Mouse (Mus musculus) embryonic stem cell, embryonic (primary cell): ENCODE data around the gene Sft2d1.

Experiments
- CTCF ChIA-PET, 4 experiments: fragments of 300-600 bp in 2 of 4; fragments of 350-600 bp in 2 of 4; sonication (Branson Sonifier 250); formaldehyde crosslinking; loops; one replicate each; lab custom pipeline; 2022; ENCODE audit warnings: inconsistent platforms in 2 of 4; lab: Charles Lee
- POLR2A ChIA-PET, 4 experiments: fragments of 300-600 bp in 2 of 4; fragments of 350-600 bp in 2 of 4; sonication (Branson Sonifier 250); formaldehyde crosslinking; loops; one replicate each; lab custom pipeline; 2022; ENCODE audit warnings: antibody characterized with exemption in 4 of 4, inconsistent platforms in 1 of 4; lab: Charles Lee

Sft2d1 gene

GRCm38 (mm10) chr17:8340407-8341359, 29.8 kb downstream of the Sft2d1 start:
- ChIA-PET POLR2A (interaction anchor here in 2 of 4 experiments (0.5 to 1.9 kb wide), 7 partner anchors 11 to 1427 kb away, joined by 3 to 11 read pairs (median 4); no protein-coding TSS in a partner anchor), CTCF (interaction anchor here (0.5 to 2.8 kb wide), 7 partner anchors 11 to 89 kb away, joined by 3 to 24 read pairs (median 4); no protein-coding TSS in a partner anchor)

- ChIA-PET CTCF (interaction anchor here in 1 of 4 experiments (0.9 to 1.1 kb wide), 2 partner anchors 31 to 84 kb away, joined by 3 to 4 read pairs; no protein-coding TSS in a partner anchor), POLR2A (interaction anchor here in 1 of 4 experiments (1.5 kb wide), 1 partner anchor 11 kb away, joined by 3 read pairs; no protein-coding TSS in a partner anchor)
Measured at GRCm38 (mm10) chr17:8341360-8341963, 30.6 kb downstream of the Sft2d1 start.

- ChIA-PET CTCF (interaction anchor here in 2 of 4 experiments (0.7 to 2.2 kb wide), 4 partner anchors 14 to 1200 kb away, joined by 3 to 7 read pairs (median 4); no protein-coding TSS in a partner anchor), POLR2A (interaction anchor here in 2 of 4 experiments (0.6 to 0.9 kb wide), 2 partner anchors 26 to 277 kb away, joined by 3 read pairs; no protein-coding TSS in a partner anchor)
Measured at GRCm38 (mm10) chr17:8342706-8343105, 31.8 kb downstream of the Sft2d1 start.

- ChIA-PET POLR2A (interaction anchor here in 3 of 4 experiments (0.6 to 0.9 kb wide), 3 partner anchors 25 to 277 kb away, joined by 3 read pairs; no protein-coding TSS in a partner anchor), CTCF (interaction anchor here in 2 of 4 experiments (0.6 to 2.2 kb wide), 4 partner anchors 15 to 126 kb away, joined by 3 to 7 read pairs (median 4); no protein-coding TSS in a partner anchor)
Measured at GRCm38 (mm10) chr17:8343416-8343815, 32.5 kb downstream of the Sft2d1 start.

GRCm38 (mm10) chr17:8347765-8348285, 36.9 kb downstream of the Sft2d1 start:
- ChIA-PET POLR2A (interaction anchor here in 1 of 4 experiments (0.8 kb wide), 1 partner anchor 8 kb away, joined by 3 read pairs; no protein-coding TSS in a partner anchor), CTCF (interaction anchor here in 2 of 4 experiments (0.7 to 1.3 kb wide), 2 partner anchors 25 to 1523 kb away, joined by 3 to 6 read pairs; no protein-coding TSS in a partner anchor)

- ChIA-PET POLR2A (no interaction called here), CTCF (interaction anchor here in 1 of 4 experiments (1.1 kb wide), 1 partner anchor 24 kb away, joined by 3 read pairs; no protein-coding TSS in a partner anchor)
Measured at GRCm38 (mm10) chr17:8348941-8349340, 38.0 kb downstream of the Sft2d1 start.

GRCm38 (mm10) chr17:8351088-8351487, 40.2 kb downstream of the Sft2d1 start:
- ChIA-PET CTCF (interaction anchor here in 1 of 4 experiments (1.2 kb wide), 1 partner anchor 23 kb away, joined by 3 read pairs; no protein-coding TSS in a partner anchor), POLR2A (interaction anchor here in 1 of 4 experiments (0.9 kb wide), 1 partner anchor 25 kb away, joined by 3 read pairs; no protein-coding TSS in a partner anchor)

GRCm38 (mm10) chr17:8355692-8356091, 44.8 kb downstream of the Sft2d1 start, which contains the start of gene T2:
T2 (plus strand) TSS chr17:8355992.
- POLR2A ChIA-PET = interaction anchor here in 1 of 4 experiments (0.6 kb wide), 1 partner anchor 8 kb away, joined by 3 read pairs; no protein-coding TSS in a partner anchor
- CTCF ChIA-PET = interaction anchor here in 1 of 4 experiments (1.2 kb wide), 1 partner anchor 17 kb away, joined by 3 read pairs; no protein-coding TSS in a partner anchor

- ChIA-PET POLR2A (no interaction called here), CTCF (no interaction called here)
Measured at GRCm38 (mm10) chr17:8357498-8357897, 46.6 kb downstream of the Sft2d1 start.

- ChIA-PET POLR2A (no interaction called here), CTCF (interaction anchor here in 1 of 4 experiments (1.4 kb wide), 1 partner anchor 33 kb away, joined by 3 read pairs; no protein-coding TSS in a partner anchor)
Measured at GRCm38 (mm10) chr17:8360876-8361275, 50.0 kb downstream of the Sft2d1 start.

- ChIA-PET POLR2A (no interaction called here), CTCF (no interaction called here)
Measured at GRCm38 (mm10) chr17:8361281-8362103, 50.6 kb downstream of the Sft2d1 start.

- POLR2A ChIA-PET = interaction anchor here (0.6 to 1.1 kb wide), 7 partner anchors 9 to 1212 kb away, joined by 3 to 14 read pairs (median 4); no protein-coding TSS in a partner anchor
- CTCF ChIA-PET = interaction anchor here in 2 of 4 experiments (0.6 to 0.9 kb wide), 4 partner anchors 24 to 507 kb away, joined by 3 to 4 read pairs (median 4); no protein-coding TSS in a partner anchor
Measured at GRCm38 (mm10) chr17:8367514-8368480, 56.9 kb downstream of the Sft2d1 start.

- ChIA-PET CTCF (interaction anchor here in 1 of 4 experiments (0.7 kb wide), 1 partner anchor 506 kb away, joined by 4 read pairs; no protein-coding TSS in a partner anchor), POLR2A (interaction anchor here in 3 of 4 experiments (0.7 to 1.1 kb wide), 4 partner anchors 10 to 104 kb away, joined by 3 to 14 read pairs (median 4); no protein-coding TSS in a partner anchor)
Measured at GRCm38 (mm10) chr17:8368570-8368969, 57.7 kb downstream of the Sft2d1 start.

GRCm38 (mm10) chr17:8369171-8369570, 58.3 kb downstream of the Sft2d1 start:
- ChIA-PET CTCF (interaction anchor here in 1 of 4 experiments (0.6 kb wide), 1 partner anchor 112 kb away, joined by 5 read pairs; no protein-coding TSS in a partner anchor), POLR2A (interaction anchor here in 1 of 4 experiments (1.1 kb wide), 1 partner anchor 26 kb away, joined by 3 read pairs; no protein-coding TSS in a partner anchor)

- POLR2A ChIA-PET = interaction anchor here in 1 of 4 experiments (1.5 kb wide), 1 partner anchor 11 kb away, joined by 3 read pairs; no protein-coding TSS in a partner anchor
- CTCF ChIA-PET = interaction anchor here in 3 of 4 experiments (0.7 to 2.4 kb wide), 6 partner anchors 38 to 106 kb away, joined by 3 to 29 read pairs (median 8); no protein-coding TSS in a partner anchor
Measured at GRCm38 (mm10) chr17:8370634-8371229, 59.8 kb downstream of the Sft2d1 start.
